In the genomic region with DNA sequence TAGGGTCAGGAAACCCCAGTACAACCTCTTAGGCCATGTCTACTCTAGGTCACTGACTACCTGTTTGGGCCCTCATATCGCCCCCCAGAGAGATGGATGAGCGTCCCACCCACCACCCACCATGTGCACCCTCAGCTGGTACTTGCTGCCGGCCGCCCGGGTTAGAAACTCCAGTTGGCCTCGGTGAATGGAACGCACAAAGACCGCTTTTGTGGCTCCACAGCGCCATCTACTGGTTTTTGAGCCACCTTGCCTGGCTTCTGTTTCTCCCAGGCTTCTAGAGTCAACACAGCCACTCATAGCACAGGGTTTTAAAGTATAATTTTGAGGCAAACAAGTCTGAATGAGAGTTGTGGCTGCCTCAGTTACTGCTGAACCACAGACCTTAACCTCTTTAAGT, we compare ENCODE assay signal across 9 mouse cellular contexts. TPM values are rescaled to one million over a fixed set of nuclear protein-coding genes. Genes with fewer than 3 reads are reported as not detected.
DNase-seq lines count a peak whose midpoint lies in the region; ATAC-seq and TF ChIP-seq lines count a peak whose summit lies in the region.
"Had no signal": no experiment of that assay in that cellular context is flagged by ENCODE, and none has a peak within 500 bp of the region (broad histone marks: within the 10 kb centered on the region; RNA-seq: fewer than 3 reads in every experiment).

No protein-coding gene starts in this region.

- H3K4me3 ChIP-seq in midbrain, embryonic 10.5 days, result no peak overlapping the region
- no peak overlapping the region for H3K4me3 ChIP-seq in midbrain, embryonic 15.5 days
- H3K4me3 ChIP-seq in liver, embryonic 14.5 days (ENCODE audit: insufficient read depth in 1 of 2, low read depth in 2 of 2, low read length in 2 of 2), result no peak overlapping the region

- TF ChIP-seq EP300 in liver, embryonic 14.5 days (IDR thresholded peaks at IDR 0.05; ENCODE audit: low read depth), result no peak

- H3K36me3 ChIP-seq in midbrain, embryonic 10.5 days, result no peaks in the 10 kb centered on the region
- H3K36me3 ChIP-seq in midbrain, embryonic 15.5 days (replicated peaks), result no peaks in the 10 kb centered on the region
- H3K36me3 ChIP-seq in liver, embryonic 14.5 days (replicated peaks; ENCODE audit: control insufficient read depth, insufficient read depth, low read depth), result no peaks in the 10 kb centered on the region

- H3K9ac ChIP-seq in midbrain, embryonic 15.5 days, result no peak overlapping the region
- H3K9ac ChIP-seq in liver, embryonic 14.5 days (replicated peaks), result no peak overlapping the region

- peak; percentile 81 for TF ChIP-seq CTCF in liver, embryonic 14.5 days (IDR thresholded peaks at IDR 0.05; ENCODE audit: low read depth)

- no peaks in the 10 kb centered on the region; the same call in 1 of the 2 replicates for H3K9me3 ChIP-seq in midbrain, embryonic 10.5 days (replicated peaks)
- no peaks in the 10 kb centered on the region for H3K9me3 ChIP-seq in midbrain, embryonic 15.5 days
- H3K9me3 ChIP-seq in liver, embryonic 14.5 days (ENCODE audit: control insufficient read depth, low read length), result no peaks in the 10 kb centered on the region

- no peak overlapping the region for H3K27ac ChIP-seq in midbrain, embryonic 10.5 days (replicated peaks)
- H3K27ac ChIP-seq in midbrain, embryonic 15.5 days, result no peak overlapping the region
- H3K27ac ChIP-seq in liver, embryonic 14.5 days, result no peak overlapping the region

- H3K4me1 ChIP-seq in midbrain, embryonic 10.5 days, result no peaks in the 10 kb centered on the region
- no peaks in the 10 kb centered on the region for H3K4me1 ChIP-seq in midbrain, embryonic 15.5 days
- H3K4me1 ChIP-seq in liver, embryonic 14.5 days (replicated peaks; ENCODE audit: control insufficient read depth in 2 of 2, insufficient read depth in 2 of 2, low read length in 1 of 2), result no peaks in the 10 kb centered on the region

- DNase-seq in midbrain, embryonic 10.5 days (ENCODE audit: low spot score), result peak; percentile 79
- DNase-seq in cerebellum, adult 11-12 months, result peak; percentile 16
- DNase-seq in frontal cortex, postnatal 36 days (ENCODE audit: low spot score in 2 of 2), result peak; percentile 65 to 78
- peak; percentile 88 for DNase-seq in kidney, postnatal 10 days
- DNase-seq in liver, embryonic 14.5 days (ENCODE audit: low read depth in 3 of 3, low spot score in 3 of 3), result peak; percentile 33 to 45 (median 41)
- DNase-seq in retina, adult 2 months (ENCODE audit: low read depth, low spot score), result peak; percentile 53
- DNase-seq in thymus, postnatal 25 days, result peak; percentile 84

- no peak overlapping the region for H3K4me2 ChIP-seq in midbrain, embryonic 15.5 days
- no peak overlapping the region for H3K4me2 ChIP-seq in liver, embryonic 14.5 days (ENCODE audit: low read depth)

- H3K27me3 ChIP-seq in midbrain, embryonic 10.5 days (ENCODE audit: low read depth, poor library complexity, severe bottlenecking), result no peaks in the 10 kb centered on the region
- no peaks in the 10 kb centered on the region for H3K27me3 ChIP-seq in midbrain, embryonic 15.5 days (replicated peaks)
- no peaks in the 10 kb centered on the region for H3K27me3 ChIP-seq in liver, embryonic 14.5 days (ENCODE audit: control insufficient read depth, insufficient read depth, low read length)

- 3% methylated on average over 9 of the region's 9 CpGs for WGBS in midbrain, embryonic 10.5 days
- WGBS in midbrain, embryonic 15.5 days, result under 1% methylated on average over 9 of the region's 9 CpGs
- WGBS in liver, embryonic 14.5 days (ENCODE audit: insufficient replicate concordance), result 1% methylated on average over 9 of the region's 9 CpGs

- ATAC-seq in midbrain, embryonic 15.5 days (replicated peaks), result no peak
- no peak for ATAC-seq in liver, embryonic 14.5 days (ENCODE audit: insufficient read depth)

RNA-seq across cellular contexts. Expression of gene Myl10, which starts 13.9 kb away (rescaled TPM):
- not detected in 2 replicates for polyA plus RNA-seq in midbrain, embryonic 10.5 days (2016; fragmentation: Nextera tagmentation; extraction: Ambion mirVana)
- not detected in 2 replicates for polyA plus RNA-seq in midbrain, embryonic 15.5 days (2015; fragmentation: Nextera tagmentation; extraction: Ambion mirVana)
- polyA plus RNA-seq in liver, embryonic 14.5 days (2012; rRNA removed), result not detected in 2 replicates
- polyA plus RNA-seq in liver, embryonic 14.5 days (2014; fragmentation: Nextera tagmentation; extraction: Ambion mirVana), result not detected in 2 replicates
- polyA plus RNA-seq: frontal cortex, adult 2 months had no signal

Comparison
In these comparisons a context has a peak if more than half of its experiments do, and no peak if none do; other contexts are left out.
1. DNase-seq: peak in every context shown above with its lines; median percentile 88 in kidney, postnatal 10 days; 84 in thymus, postnatal 25 days; 79 in midbrain, embryonic 10.5 days; 72 in frontal cortex, postnatal 36 days; 53 in retina, adult 2 months; 41 in liver, embryonic 14.5 days; 16 in cerebellum, adult 11-12 months.